Mouse (Mus musculus) neural tube, embryonic 14.5 days (tissue): ENCODE results near the gene Klhl29. TPM values are rescaled to one million over a fixed set of nuclear protein-coding genes. Genes with fewer than 3 reads are reported as not detected.

Experiments
- ATAC-seq: fragments of 200-750 bp; cut with Nextera tagmentation; 2 replicates; pipeline ENCODE4 v1.8.0; 2017; ENCODE audit warnings: low read depth, mild to moderate bottlenecking, moderate TSS enrichment, moderate library complexity
- H3K27ac ChIP-seq: fragments of 300-500 bp; sonication (generic); 2 replicates; pipeline ENCODE4 v1.5.1; 2014; ENCODE audit warnings: low read depth, mild to moderate bottlenecking, control low read depth, low read length, moderate library complexity, mixed read lengths
- H3K27me3 ChIP-seq: fragments of 300-500 bp; sonication (generic); 2 replicates; pipeline ENCODE4 v1.6.1; 2014; ENCODE audit warnings: low read length; ENCODE audit not compliant: control insufficient read depth, insufficient read depth
- H3K36me3 ChIP-seq: fragments of 300-500 bp; sonication (generic); 2 replicates; pipeline ENCODE4 v1.6.1; 2014; ENCODE audit warnings: low read length, mixed read lengths; ENCODE audit not compliant: control insufficient read depth, insufficient read depth
- H3K4me1 ChIP-seq: fragments of 300-500 bp; sonication (generic); 2 replicates; pipeline ENCODE4 v1.6.1; 2014; ENCODE audit warnings: low read length; ENCODE audit not compliant: control insufficient read depth, insufficient read depth
- H3K4me2 ChIP-seq: fragments of 300-500 bp; sonication (generic); 2 replicates; pipeline ENCODE4 v1.6.1; 2014; ENCODE audit warnings: mild to moderate bottlenecking, low read depth, low read length, control low read depth
- H3K4me3 ChIP-seq: fragments of 300-500 bp; sonication (generic); 2 replicates; pipeline ENCODE4 v1.5.1; 2014; ENCODE audit warnings: low read depth, low read length, control low read depth, mixed read lengths
- H3K9ac ChIP-seq: fragments of 300-500 bp; sonication (generic); replicated peaks from 2 replicates; pipeline ENCODE4 v1.6.1; 2014; ENCODE audit warnings: low read depth, mild to moderate bottlenecking, control low read depth, low read length, mixed read lengths
- H3K9me3 ChIP-seq: fragments of 300-500 bp; sonication (generic); 2 replicates; pipeline ENCODE4 v1.6.1; 2016; ENCODE audit warnings: low read length; ENCODE audit not compliant: control insufficient read depth
- WGBS: fragments of 180-500 bp; shearing (Covaris S2); extraction: QIAGEN DNeasy Blood & Tissue Kit; methylation state at CpG from one replicate; pipeline ENCODE4 v1.1.7; 2014; 5-methylcytosine and 5-hydroxymethylcytosine counted together
- polyA plus RNA-seq: library from polyadenylated mRNA; unstranded; fragments of >200 nt; fragmentation: Nextera tagmentation; extraction: Ambion mirVana; gene quantifications from 2 replicates; pipeline ENCODE4 v1.2.1, GENCODE M21; 2014

Klhl29 gene
- polyA plus RNA-seq, 1 experiment from 2014 or later: 6.1 TPM

GRCm38 (mm10) chr12:5108613-5109012, 266.9 kb downstream of the Klhl29 start:
- H3K9ac ChIP-seq: no peak overlapping the region
- H3K36me3 ChIP-seq: no peaks in the 10 kb centered on the region
- ATAC-seq: peak; percentile 67; the same call in 1 of the 2 replicates
- 52% methylated on average over 6 of the region's 6 CpGs for WGBS
- H3K4me3 ChIP-seq: no peak overlapping the region
- no peaks in the 10 kb centered on the region for H3K27me3 ChIP-seq
- H3K4me2 ChIP-seq: no peak overlapping the region
- H3K4me1 ChIP-seq: no peaks in the 10 kb centered on the region
- H3K27ac ChIP-seq: no peak overlapping the region
- H3K9me3 ChIP-seq: no peaks in the 10 kb centered on the region

- H3K27ac ChIP-seq: no peak overlapping the region
- no peaks in the 10 kb centered on the region for H3K4me1 ChIP-seq
- no peak for ATAC-seq
- 60% methylated on average over 2 of the region's 2 CpGs for WGBS
- H3K27me3 ChIP-seq: no peaks in the 10 kb centered on the region
- H3K4me2 ChIP-seq: no peak overlapping the region
- no peaks in the 10 kb centered on the region for H3K9me3 ChIP-seq
- H3K9ac ChIP-seq: no peak overlapping the region
- no peak overlapping the region for H3K4me3 ChIP-seq
- no peaks in the 10 kb centered on the region for H3K36me3 ChIP-seq
Measured at GRCm38 (mm10) chr12:5107795-5108194, 267.7 kb downstream of the Klhl29 start.

GRCm38 (mm10) chr12:5104422-5105052, 270.9 kb downstream of the Klhl29 start:
- no peak overlapping the region for H3K9ac ChIP-seq
- no peak overlapping the region for H3K4me3 ChIP-seq
- no peak overlapping the region for H3K4me2 ChIP-seq
- H3K27me3 ChIP-seq: no peaks in the 10 kb centered on the region
- H3K9me3 ChIP-seq: no peaks in the 10 kb centered on the region
- no peaks in the 10 kb centered on the region for H3K36me3 ChIP-seq
- WGBS: 91% methylated on average over 9 of the region's 9 CpGs
- H3K27ac ChIP-seq: no peak overlapping the region
- no peak for ATAC-seq
- H3K4me1 ChIP-seq: peaks cover 7% of the 10 kb centered on the region; the same call in 1 of the 2 replicates

GRCm38 (mm10) chr12:5101411-5102024, 274.0 kb downstream of the Klhl29 start:
- ATAC-seq: peak; percentile 68; the same call in 1 of the 2 replicates

GRCm38 (mm10) chr12:5099572-5099971, 275.9 kb downstream of the Klhl29 start:
- Histone ChIP-seq H3K36me3 (no peaks in the 10 kb centered on the region), H3K4me2 (no peak overlapping the region), H3K4me3 (no peak overlapping the region), H3K27me3 (no peaks in the 10 kb centered on the region), H3K4me1 (peaks cover 7% of the 10 kb centered on the region; the same call in 1 of the 2 replicates), H3K9ac (no peak overlapping the region), H3K27ac (no peak overlapping the region), H3K9me3 (no peaks in the 10 kb centered on the region)
- ATAC-seq: no peak
- WGBS: 87% methylated on average over 9 of the region's 9 CpGs

More at GRCm38 (mm10) chr12:5101411-5102024, 274.0 kb downstream of the Klhl29 start:
- no peak overlapping the region for H3K4me3 ChIP-seq
- H3K4me1 ChIP-seq: peaks cover 7% of the 10 kb centered on the region; the same call in 1 of the 2 replicates
- no peak overlapping the region for H3K27ac ChIP-seq
- H3K9ac ChIP-seq: no peak overlapping the region
- no peaks in the 10 kb centered on the region for H3K27me3 ChIP-seq
- H3K9me3 ChIP-seq: no peaks in the 10 kb centered on the region
- 55% methylated on average over 13 of the region's 13 CpGs for WGBS
- H3K36me3 ChIP-seq: no peaks in the 10 kb centered on the region
- H3K4me2 ChIP-seq: no peak overlapping the region

GRCm38 (mm10) chr12:5088639-5089038, 286.8 kb downstream of the Klhl29 start:
- H3K4me3 ChIP-seq: no peak overlapping the region
- H3K36me3 ChIP-seq: 0 out of 2 replicates have a peak, but pooled peaks cover 15% of the 10 kb centered on the region
- H3K27ac ChIP-seq: peak overlapping the region; percentile 69
- H3K9me3 ChIP-seq: no peaks in the 10 kb centered on the region
- ATAC-seq: peak; percentile 63
- no peak overlapping the region for H3K4me2 ChIP-seq
- H3K4me1 ChIP-seq: peaks cover 15% of the 10 kb centered on the region
- no peak overlapping the region for H3K9ac ChIP-seq
- H3K27me3 ChIP-seq: no peaks in the 10 kb centered on the region
- 12% methylated on average over 1 of the region's 1 CpGs for WGBS

- WGBS: 19% methylated on average over 10 of the region's 10 CpGs
- Histone ChIP-seq H3K4me1 (peaks cover 15% of the 10 kb centered on the region), H3K4me2 (no peak overlapping the region), H3K36me3 (peaks cover 18% of the 10 kb centered on the region; the same call in 1 of the 2 replicates), H3K27me3 (no peaks in the 10 kb centered on the region), H3K9me3 (no peaks in the 10 kb centered on the region), H3K27ac (peak overlapping the region; percentile 64), H3K4me3 (no peak overlapping the region), H3K9ac (no peak overlapping the region)
- peak; percentile 83 for ATAC-seq
Measured at GRCm38 (mm10) chr12:5087787-5088519, 287.5 kb downstream of the Klhl29 start.

- no peak overlapping the region for H3K9ac ChIP-seq
- 96% methylated on average over 5 of the region's 5 CpGs for WGBS
- H3K27me3 ChIP-seq: no peaks in the 10 kb centered on the region
- no peak for ATAC-seq
- peaks cover 15% of the 10 kb centered on the region for H3K4me1 ChIP-seq
- H3K4me3 ChIP-seq: no peak overlapping the region
- no peaks in the 10 kb centered on the region for H3K9me3 ChIP-seq
- no peak overlapping the region for H3K27ac ChIP-seq
- H3K36me3 ChIP-seq: peaks cover 6% of the 10 kb centered on the region; the same call in 1 of the 2 replicates
- H3K4me2 ChIP-seq: no peak overlapping the region
Measured at GRCm38 (mm10) chr12:5084714-5085113, 290.8 kb downstream of the Klhl29 start.

GRCm38 (mm10) chr12:5081480-5081879, 294.0 kb downstream of the Klhl29 start:
- no peaks in the 10 kb centered on the region for H3K4me1 ChIP-seq
- WGBS: 70% methylated on average over 4 of the region's 4 CpGs
- H3K27ac ChIP-seq: no peak overlapping the region
- H3K9me3 ChIP-seq: no peaks in the 10 kb centered on the region
- H3K4me2 ChIP-seq: no peak overlapping the region
- no peak overlapping the region for H3K4me3 ChIP-seq
- peaks cover 6% of the 10 kb centered on the region; the same call in 1 of the 2 replicates for H3K36me3 ChIP-seq
- no peaks in the 10 kb centered on the region for H3K27me3 ChIP-seq
- H3K9ac ChIP-seq: no peak overlapping the region
- ATAC-seq: peak; percentile 55; the same call in 1 of the 2 replicates
